Mouse (Mus musculus): ENCODE results near the gene Rnf214.

- no peak for TF ChIP-seq CTCF (IDR thresholded peaks at IDR 0.05)
- TF ChIP-seq EP300 (IDR thresholded peaks at IDR 0.05): peak; percentile 25; the same call in 1 of the 2 replicates
These were observed 25.2 kb upstream of the Rnf214 start for GRCm38 (mm10) chr9:45931958-45932357.

Data from lung, postnatal 0 days (tissue).